In the genomic region with DNA sequence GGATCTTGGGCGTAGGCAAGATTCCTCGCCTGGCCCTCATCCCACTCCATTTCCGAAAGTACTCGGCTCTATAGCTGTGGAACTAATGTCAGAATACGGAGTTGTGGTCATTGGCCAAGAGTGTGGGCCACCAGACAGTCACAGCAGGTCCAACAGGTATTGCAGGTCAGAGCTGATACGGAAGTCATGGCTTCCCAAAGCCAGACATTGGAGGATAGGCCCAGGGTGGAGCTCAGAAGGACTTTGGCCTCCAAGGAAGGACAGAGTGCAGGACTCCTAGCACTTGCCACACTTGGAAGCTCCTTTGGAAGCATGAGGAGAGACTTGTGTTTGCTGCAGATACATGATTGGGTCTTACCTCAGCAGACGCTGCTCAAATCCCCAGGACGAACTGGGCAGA, we compare ENCODE assay signal across 17 mouse cellular contexts. TPM values are rescaled to one million over a fixed set of nuclear protein-coding genes. Genes with fewer than 3 reads are reported as not detected.
"Had no signal": no experiment of that assay in that cellular context is flagged by ENCODE, and none has a peak within 500 bp of the region (broad histone marks: within the 10 kb centered on the region; RNA-seq: fewer than 3 reads in every experiment).

No protein-coding gene starts in this region.

- H3K4me1 ChIP-seq: limb, embryonic 13.5 days; liver, embryonic 12.5 days; liver, embryonic 15.5 days; lung, embryonic 15.5 days had no signal

- H3K36me3 ChIP-seq: limb, embryonic 10.5 days; limb, embryonic 13.5 days; liver, embryonic 12.5 days; liver, embryonic 15.5 days; lung, embryonic 15.5 days; midbrain, embryonic 10.5 days; midbrain, embryonic 13.5 days had no signal

- H3K4me3 ChIP-seq: limb, embryonic 10.5 days; limb, embryonic 13.5 days; liver, embryonic 12.5 days; liver, embryonic 15.5 days; lung, embryonic 15.5 days; megakaryocyte, embryonic 14.5 days; midbrain, embryonic 10.5 days; midbrain, embryonic 13.5 days had no signal

- H3K4me2 ChIP-seq: limb, embryonic 13.5 days; liver, embryonic 12.5 days; liver, embryonic 15.5 days; lung, embryonic 15.5 days; midbrain, embryonic 13.5 days had no signal

- DNase-seq: kidney, adult 11 months; kidney, adult 9 months; liver; lung, adult 18-20 months; lung, postnatal 10 days; lung, postnatal 36 days; thymus, adult 2 months; thymus, postnatal 14 days had no signal

- H3K27ac ChIP-seq: kidney, postnatal 0 days; limb, embryonic 10.5 days; limb, embryonic 13.5 days; liver, embryonic 12.5 days; liver, embryonic 15.5 days; lung, embryonic 15.5 days; midbrain, embryonic 10.5 days; midbrain, embryonic 13.5 days had no signal

- H3K9ac ChIP-seq: limb, embryonic 13.5 days; liver, embryonic 12.5 days; liver, embryonic 15.5 days; lung, embryonic 15.5 days; midbrain, embryonic 13.5 days had no signal

- ATAC-seq: liver, embryonic 12.5 days; midbrain, embryonic 13.5 days had no signal

- H3K27me3 ChIP-seq: limb, embryonic 13.5 days; liver, embryonic 12.5 days; liver, embryonic 15.5 days; lung, embryonic 15.5 days; midbrain, embryonic 13.5 days had no signal

- H3K9me3 ChIP-seq: limb, embryonic 10.5 days; limb, embryonic 13.5 days; liver, embryonic 12.5 days; liver, embryonic 15.5 days; lung, embryonic 15.5 days; megakaryocyte, embryonic 14.5 days; midbrain, embryonic 10.5 days; midbrain, embryonic 13.5 days had no signal

RNA-seq across cellular contexts. Expression of a gene that starts 23.6 kb away (rescaled TPM):
- polyA plus RNA-seq: kidney, postnatal 0 days; limb, embryonic 10.5 days; liver, embryonic 12.5 days; liver, embryonic 15.5 days; lung, embryonic 15.5 days had no signal
